Comparison of ENCODE assay signal across 9 mouse cellular contexts in genomic region chr8:117109801-117110390, GRCm38 (mm10). TPM values are rescaled to one million over a fixed set of nuclear protein-coding genes. Genes with fewer than 3 reads are reported as not detected.
DNase-seq lines count a peak whose midpoint lies in the region; ATAC-seq and TF ChIP-seq lines count a peak whose summit lies in the region.
"Had no signal": no experiment of that assay in that cellular context is flagged by ENCODE, and none has a peak within 500 bp of the region (broad histone marks: within the 10 kb centered on the region; RNA-seq: fewer than 3 reads in every experiment).

No protein-coding gene starts in this region.

- H3K79me2 ChIP-seq in CH12.LX (replicated peaks; ENCODE audit: control insufficient read depth, extremely low read depth, insufficient read depth, poor library complexity, severe bottlenecking) = no peaks in the 10 kb centered on the region

- no peak overlapping the region for H3K4me3 ChIP-seq in hindbrain, embryonic 11.5 days (ENCODE audit: low read depth, low read length)
- no peak overlapping the region for H3K4me3 ChIP-seq in hindbrain, embryonic 13.5 days
- no peak overlapping the region for H3K4me3 ChIP-seq in CH12.LX (replicated peaks in 1 of 3; ENCODE audit: low read depth in 2 of 3, low read length in 2 of 3, poor library complexity in 1 of 3)
- H3K4me3 ChIP-seq in bone marrow, adult 2 months (replicated peaks; ENCODE audit: control insufficient read depth, low read depth, low read length) = no peak overlapping the region
- H3K4me3 ChIP-seq: lung, embryonic 15.5 days had no signal

- no peak for TF ChIP-seq POLR2A in CH12.LX (IDR thresholded peaks at IDR 0.05; ENCODE audit: low read depth, low read length)
- no peak for TF ChIP-seq POLR2A in bone marrow, adult 2 months (IDR thresholded peaks at IDR 0.05; ENCODE audit: borderline replicate concordance, control insufficient read depth, low read depth, low read length)

- 57% methylated on average over 16 of the region's 16 CpGs for WGBS in hindbrain, embryonic 11.5 days
- WGBS in hindbrain, embryonic 13.5 days = 57% methylated on average over 16 of the region's 16 CpGs
- 56% methylated on average over 16 of the region's 16 CpGs for WGBS in bone marrow, adult 2 months

- no peak for TF ChIP-seq EP300 in CH12.LX (IDR thresholded peaks at IDR 0.05; ENCODE audit: low read length)

- DNase-seq in hindbrain, embryonic 11.5 days (ENCODE audit: low spot score) = peak; percentile 54
- peak; percentile 53 for DNase-seq in CH12.LX (ENCODE audit: extremely low read depth)
- peak; percentile 19 to 31 for DNase-seq in gastrocnemius, adult 8-10 months (ENCODE audit: low spot score in 2 of 2)
- peak; percentile 11 to 53 for DNase-seq in layer of hippocampus, adult 8-10 months (ENCODE audit: low spot score in 2 of 2)
- peak; percentile 54 for DNase-seq in mesoderm, embryonic 11.5 days (ENCODE audit: low read depth, low spot score)
- DNase-seq in thymus, postnatal 25 days = peak; percentile 60

- H3K9me3 ChIP-seq in hindbrain, embryonic 11.5 days (ENCODE audit: control insufficient read depth, low read length) = no peaks in the 10 kb centered on the region
- H3K9me3 ChIP-seq in hindbrain, embryonic 13.5 days = no peaks in the 10 kb centered on the region; the same call in 1 of the 2 replicates
- H3K9me3 ChIP-seq in CH12.LX (replicated peaks; ENCODE audit: low read length) = peaks cover 5% of the 10 kb centered on the region
- H3K9me3 ChIP-seq: lung, embryonic 15.5 days had no signal

- no peak overlapping the region for H3K4me2 ChIP-seq in hindbrain, embryonic 11.5 days (replicated peaks; ENCODE audit: low read depth, low read length)
- no peak overlapping the region for H3K4me2 ChIP-seq in hindbrain, embryonic 13.5 days
- H3K4me2 ChIP-seq in CH12.LX (ENCODE audit: insufficient read depth, low read depth, poor library complexity, severe bottlenecking) = no peak overlapping the region
- H3K4me2 ChIP-seq: lung, embryonic 15.5 days had no signal

- H3K4me1 ChIP-seq in hindbrain, embryonic 11.5 days (replicated peaks; ENCODE audit: control insufficient read depth, insufficient read depth, low read length) = no peaks in the 10 kb centered on the region
- no peaks in the 10 kb centered on the region for H3K4me1 ChIP-seq in hindbrain, embryonic 13.5 days (replicated peaks)
- peaks cover 2 to 3% of the 10 kb centered on the region in 2 experiments; a peak in 2 of 4 replicates for H3K4me1 ChIP-seq in CH12.LX (ENCODE audit: control insufficient read depth in 1 of 2, insufficient read depth in 2 of 2)
- no peaks in the 10 kb centered on the region; the same call in 1 of the 2 replicates for H3K4me1 ChIP-seq in bone marrow, adult 2 months (ENCODE audit: control insufficient read depth, insufficient read depth, low read length)
- H3K4me1 ChIP-seq: lung, embryonic 15.5 days had no signal

- in situ Hi-C loops in CH12.LX (cut with MboI; ENCODE audit: low pct_ligation_motif_present, low pct_unique_long_range_greater_than_20kb, low sequenced_read_pairs) = loop anchor here (5.0 kb wide), 1 partner anchor 362 kb away; no protein-coding TSS in a partner anchor

- H3K27ac ChIP-seq in hindbrain, embryonic 11.5 days (ENCODE audit: low read depth, low read length) = no peak overlapping the region
- no peak overlapping the region for H3K27ac ChIP-seq in hindbrain, embryonic 13.5 days
- H3K27ac ChIP-seq in CH12.LX (ENCODE audit: insufficient read depth, low read depth) = no peak overlapping the region
- no peak overlapping the region for H3K27ac ChIP-seq in bone marrow, adult 2 months (ENCODE audit: control insufficient read depth, insufficient read depth, low read depth, low read length, poor library complexity)
- H3K27ac ChIP-seq: lung, embryonic 15.5 days had no signal

- ATAC-seq in hindbrain, embryonic 11.5 days (ENCODE audit: low FRiP score) = no peak
- ATAC-seq in hindbrain, embryonic 13.5 days (ENCODE audit: low FRiP score) = no peak

- no peak overlapping the region for H3K9ac ChIP-seq in hindbrain, embryonic 11.5 days (ENCODE audit: low read depth, low read length)
- H3K9ac ChIP-seq in hindbrain, embryonic 13.5 days = no peak overlapping the region
- no peak overlapping the region for H3K9ac ChIP-seq in CH12.LX (ENCODE audit: insufficient read depth, low read depth)
- H3K9ac ChIP-seq: lung, embryonic 15.5 days had no signal

- peak; percentile 52 for TF ChIP-seq RAD21 in CH12.LX (IDR thresholded peaks at IDR 0.05; ENCODE audit: low read depth, low read length)

- H3K36me3 ChIP-seq in hindbrain, embryonic 11.5 days (ENCODE audit: control insufficient read depth, insufficient read depth, low read length) = no peaks in the 10 kb centered on the region
- H3K36me3 ChIP-seq in hindbrain, embryonic 13.5 days = no peaks in the 10 kb centered on the region
- H3K36me3 ChIP-seq in CH12.LX (replicated peaks in 1 of 2; ENCODE audit: control insufficient read depth in 1 of 2, insufficient read depth in 1 of 2, low read length in 1 of 2) = no peaks in the 10 kb centered on the region
- H3K36me3 ChIP-seq: lung, embryonic 15.5 days had no signal

- TF ChIP-seq CTCF in CH12.LX (conservative IDR thresholded peaks at IDR 0.05 in 1 of 2, IDR thresholded peaks at IDR 0.05 in 1 of 2; ENCODE audit: low read depth in 2 of 2, low read length in 2 of 2) = peak; percentile 41 to 70
- TF ChIP-seq CTCF in bone marrow, adult 2 months (IDR thresholded peaks at IDR 0.05; ENCODE audit: control insufficient read depth, insufficient read depth, low read length) = peak; percentile 39; the same call in 1 of the 2 replicates

- dilution Hi-C loops in CH12.LX (cut with MboI; ENCODE audit: extremely low pct_ligation_motif_present, extremely low pct_unique_long_range_greater_than_20kb, low sequenced_read_pairs) = no loop called here

- H3K27me3 ChIP-seq in hindbrain, embryonic 11.5 days (ENCODE audit: control insufficient read depth, insufficient read depth, low read length) = no peaks in the 10 kb centered on the region
- H3K27me3 ChIP-seq in hindbrain, embryonic 13.5 days = no peaks in the 10 kb centered on the region
- no peaks in the 10 kb centered on the region for H3K27me3 ChIP-seq in CH12.LX (replicated peaks)
- H3K27me3 ChIP-seq: lung, embryonic 15.5 days had no signal

TF ChIP-seq in CH12.LX, 34 proteins besides CTCF, POLR2A, EP300 and RAD21:
- TF ChIP-seq JUND (conservative IDR thresholded peaks at IDR 0.05; ENCODE audit: low read depth, low read length) (no peak), JUN (IDR thresholded peaks at IDR 0.05; ENCODE audit: insufficient read depth, low read depth, low read length) (no peak), NELFE (IDR thresholded peaks at IDR 0.05; ENCODE audit: low read depth, low read length) (no peak), SMC3 (IDR thresholded peaks at IDR 0.05; ENCODE audit: low read depth, low read length) (peak; percentile 56), TBP (conservative IDR thresholded peaks at IDR 0.05; ENCODE audit: low read depth, low read length) (no peak), MEF2A (IDR thresholded peaks at IDR 0.05; ENCODE audit: borderline replicate concordance, low read depth, low read length) (no peak), MAFK (IDR thresholded peaks at IDR 0.05; ENCODE audit: insufficient replicate concordance, low read length) (no peak)
TF ChIP-seq in CH12.LX: peak in this region for 1.

RNA-seq across cellular contexts. Expression of gene Bco1, which starts 14.2 kb away (rescaled TPM):
- 0.25 and 0.45 TPM in 2 replicates for polyA plus RNA-seq in hindbrain, embryonic 11.5 days (2014; fragmentation: Nextera tagmentation; extraction: Ambion mirVana)
- polyA plus RNA-seq in hindbrain, embryonic 13.5 days (2015; fragmentation: Nextera tagmentation; extraction: Ambion mirVana) = 0.21 and 0.27 TPM in 2 replicates
- total RNA-seq in CH12.LX (2012; rRNA removed) = not detected in 2 replicates
- total RNA-seq in CH12.LX (2014; rRNA removed) = not detected in 2 replicates
- not detected in 2 replicates for polyA plus RNA-seq in CH12.LX (2012; ENCODE audit: insufficient read length, low read depth)
- polyA plus RNA-seq in bone marrow, adult 2 months (2011; ENCODE audit: insufficient read depth, insufficient read length, low replicate concordance, missing spikeins) = not detected in 2 replicates
- total RNA-seq in gastrocnemius, adult 8-10 months (2022) = not detected
- total RNA-seq in layer of hippocampus, adult 8-10 months (2022) = under 1 TPM in 3 of 4 experiments, not detected in 1; 0.14 to 0.47 (median 0.20) TPM

RNA-seq across cellular contexts. Expression of gene Pkd1l2, which starts 27.6 kb away (rescaled TPM):
- not detected in 2 replicates for polyA plus RNA-seq in hindbrain, embryonic 11.5 days (2014; fragmentation: Nextera tagmentation; extraction: Ambion mirVana)
- 0.03 TPM in 1 of 2 replicates, not detected in the other for polyA plus RNA-seq in hindbrain, embryonic 13.5 days (2015; fragmentation: Nextera tagmentation; extraction: Ambion mirVana)
- not detected in 2 replicates for total RNA-seq in CH12.LX (2012; rRNA removed)
- total RNA-seq in CH12.LX (2014; rRNA removed) = not detected in 2 replicates
- polyA plus RNA-seq in CH12.LX (2012; ENCODE audit: insufficient read length, low read depth) = 0.06 TPM in 1 of 2 replicates, not detected in the other
- polyA plus RNA-seq in bone marrow, adult 2 months (2011; ENCODE audit: insufficient read depth, insufficient read length, low replicate concordance, missing spikeins) = not detected in 2 replicates
- under 1 TPM; 0.05 to 0.20 (median 0.14) TPM for total RNA-seq in gastrocnemius, adult 8-10 months (2022)
- under 1 TPM in 3 of 4 experiments, not detected in 1; 0.06 to 0.27 (median 0.11) TPM for total RNA-seq in layer of hippocampus, adult 8-10 months (2022)
- polyA plus RNA-seq: lung, embryonic 15.5 days had no signal

RNA-seq across cellular contexts. Expression of gene Gan, which starts 48.0 kb away (rescaled TPM):
- polyA plus RNA-seq in hindbrain, embryonic 11.5 days (2014; fragmentation: Nextera tagmentation; extraction: Ambion mirVana) = 2.9 and 3.2 TPM in 2 replicates
- polyA plus RNA-seq in hindbrain, embryonic 13.5 days (2015; fragmentation: Nextera tagmentation; extraction: Ambion mirVana) = 3.5 TPM in 2 replicates
- 2.9 and 3.2 TPM in 2 replicates for total RNA-seq in CH12.LX (2012; rRNA removed)
- 1.5 and 1.7 TPM in 2 replicates for total RNA-seq in CH12.LX (2014; rRNA removed)
- 2.5 and 2.8 TPM in 2 replicates for polyA plus RNA-seq in CH12.LX (2012; ENCODE audit: insufficient read length, low read depth)
- polyA plus RNA-seq in bone marrow, adult 2 months (2011; ENCODE audit: insufficient read depth, insufficient read length, low replicate concordance, missing spikeins) = 2.9 and 3.1 TPM in 2 replicates
- total RNA-seq in gastrocnemius, adult 8-10 months (2022) = 1 to 10 TPM; 4.7 to 5.5 (median 4.9) TPM
- total RNA-seq in layer of hippocampus, adult 8-10 months (2022) = 10 to 100 TPM; 18.1 to 20.3 (median 19.0) TPM
